Mouse (Mus musculus) erythroblast, embryonic 14.5 days (primary cell): ENCODE data around the gene Sgms1.

Experiments
- GATA1 ChIP-seq: IDR thresholded peaks from 2 replicates; pipeline ENCODE4 v1.6.1; 2012; ENCODE audit warnings: low read length, inconsistent platforms, mixed read lengths
- TAL1 ChIP-seq: IDR thresholded peaks from 3 replicates; pipeline ENCODE4 v1.6.1; 2012; ENCODE audit warnings: low read length, inconsistent platforms, mixed read lengths

- TF ChIP-seq GATA1 (no peak), TAL1 (no peak)
Observed at GRCm38 (mm10) chr19:32319057-32319456, 70.5 kb downstream of the Sgms1 start.
